Mouse (Mus musculus) liver, embryonic 15.5 days (tissue): ENCODE measurements around the gene Ctrl. TPM values are rescaled to one million over a fixed set of nuclear protein-coding genes. Genes with fewer than 3 reads are reported as not detected.

Experiments used
- ATAC-seq: fragments of 200-750 bp; cut with Nextera tagmentation; 2 replicates; pipeline ENCODE4 v1.8.0; 2017; ENCODE audit warnings: moderate number of reproducible peaks, mild to moderate bottlenecking, moderate library complexity; ENCODE audit not compliant: insufficient read depth
- H3K27ac ChIP-seq: fragments of 300-500 bp; sonication (generic); replicated peaks from 2 replicates; pipeline ENCODE4 v1.5.1; 2015; ENCODE audit warnings: mild to moderate bottlenecking, inconsistent platforms
- H3K27me3 ChIP-seq: fragments of 300-500 bp; sonication (generic); 2 replicates; pipeline ENCODE4 v1.6.1; 2015; ENCODE audit warnings: mild to moderate bottlenecking, inconsistent platforms
- H3K36me3 ChIP-seq: fragments of 300-500 bp; sonication (generic); replicated peaks from 2 replicates; pipeline ENCODE4 v1.6.1; 2015; ENCODE audit warnings: moderate library complexity, mild to moderate bottlenecking, inconsistent platforms
- H3K4me1 ChIP-seq: fragments of 300-500 bp; sonication (generic); replicated peaks from 2 replicates; pipeline ENCODE4 v1.6.1; 2015; ENCODE audit warnings: inconsistent platforms
- H3K4me2 ChIP-seq: fragments of 300-500 bp; sonication (generic); 2 replicates; pipeline ENCODE4 v1.6.1; 2015; ENCODE audit warnings: moderate library complexity, mild to moderate bottlenecking, inconsistent platforms
- H3K4me3 ChIP-seq: fragments of 300-500 bp; sonication (generic); replicated peaks from 2 replicates; pipeline ENCODE4 v1.5.1; 2015; ENCODE audit warnings: mild to moderate bottlenecking, inconsistent platforms
- H3K9ac ChIP-seq: fragments of 300-500 bp; sonication (generic); 2 replicates; pipeline ENCODE4 v1.6.1; 2015; ENCODE audit warnings: moderate library complexity, mild to moderate bottlenecking, inconsistent platforms
- H3K9me3 ChIP-seq: fragments of 300-500 bp; sonication (generic); replicated peaks from 2 replicates; pipeline ENCODE4 v1.6.1; 2016; ENCODE audit warnings: inconsistent platforms
- WGBS: fragments of 180-500 bp; shearing (Covaris S2); methylation state at CpG from one replicate; pipeline ENCODE4 v1.1.7; 2015; ENCODE audit warnings: mixed read lengths; ENCODE audit not compliant: insufficient replicate concordance; 5-methylcytosine and 5-hydroxymethylcytosine counted together
- polyA plus RNA-seq: library from polyadenylated mRNA; unstranded; fragments of >200 nt; fragmentation: Nextera tagmentation; extraction: Ambion mirVana; gene quantifications from 2 replicates; pipeline ENCODE4 v1.2.1, GENCODE M21; 2015

Gene Ctrl
- polyA plus RNA-seq, 1 experiment from 2014 or later, result 0.20 TPM

GRCm38 (mm10) chr8:105938306-105938669, 4.6 kb upstream of the Ctrl start, which contains the start of gene Psmb10:
TSS of gene Psmb10 (minus strand) at chr8:105938444.
- H3K4me1 ChIP-seq, result peaks cover 38% of the 10 kb centered on the region
- peak within 1 kb of the TSS; percentile 72 for H3K4me3 ChIP-seq
- ATAC-seq, result no peak
- H3K36me3 ChIP-seq, result peaks cover 14% of the 10 kb centered on the region; the same call in 1 of the 2 replicates
- peak within 1 kb of the TSS; percentile 93 for H3K4me2 ChIP-seq
- no peaks in the 10 kb centered on the region for H3K9me3 ChIP-seq
- H3K27me3 ChIP-seq, result no peaks in the 10 kb centered on the region
- peak within 1 kb of the TSS; percentile 82 for H3K27ac ChIP-seq
- 2% methylated on average over 4 of the region's 4 CpGs for WGBS
- peak within 1 kb of the TSS; percentile 72 for H3K9ac ChIP-seq

- peak overlapping the region; percentile 82 for H3K27ac ChIP-seq
- H3K36me3 ChIP-seq, result 0 out of 2 replicates have a peak, but pooled peaks cover 10% of the 10 kb centered on the region
- H3K9me3 ChIP-seq, result no peaks in the 10 kb centered on the region
- peak overlapping the region; percentile 72 for H3K9ac ChIP-seq
- H3K4me3 ChIP-seq, result peak overlapping the region; percentile 72
- WGBS, result under 1% methylated on average over 33 of the region's 33 CpGs
- ATAC-seq, result peak; percentile 14
- H3K4me2 ChIP-seq, result peak overlapping the region; percentile 93
- peaks cover 34% of the 10 kb centered on the region for H3K4me1 ChIP-seq
- H3K27me3 ChIP-seq, result no peaks in the 10 kb centered on the region
Measured at GRCm38 (mm10) chr8:105937496-105938305, 4.0 kb upstream of the Ctrl start.

- H3K4me1 ChIP-seq, result peaks cover 34% of the 10 kb centered on the region
- 0 out of 2 replicates have a peak, but pooled peaks cover 10% of the 10 kb centered on the region for H3K36me3 ChIP-seq
- no peaks in the 10 kb centered on the region for H3K9me3 ChIP-seq
- WGBS, result 1% methylated on average over 30 of the region's 30 CpGs
- H3K4me3 ChIP-seq, result peak overlapping the region; percentile 72
- peak overlapping the region; percentile 72 for H3K9ac ChIP-seq
- H3K27me3 ChIP-seq, result no peaks in the 10 kb centered on the region
- ATAC-seq, result peak; percentile 71
- peak overlapping the region; percentile 93 for H3K4me2 ChIP-seq
- H3K27ac ChIP-seq, result peak overlapping the region; percentile 82
Measured at GRCm38 (mm10) chr8:105936866-105937475, 3.3 kb upstream of the Ctrl start.

- Histone ChIP-seq H3K4me1 (peaks cover 34% of the 10 kb centered on the region), H3K9me3 (no peaks in the 10 kb centered on the region), H3K4me2 (peak overlapping the region; percentile 93), H3K36me3 (0 out of 2 replicates have a peak, but pooled peaks cover 10% of the 10 kb centered on the region), H3K27ac (peak overlapping the region; percentile 82), H3K27me3 (no peaks in the 10 kb centered on the region), H3K9ac (peak overlapping the region; percentile 72), H3K4me3 (peak overlapping the region; percentile 72)
- no peak for ATAC-seq
- 20% methylated on average over 7 of the region's 7 CpGs for WGBS
Measured at GRCm38 (mm10) chr8:105935863-105936603, 2.4 kb upstream of the Ctrl start.

GRCm38 (mm10) chr8:105935105-105935504, 1.4 kb upstream of the Ctrl start:
- Histone ChIP-seq H3K4me2 (peak overlapping the region; percentile 27; the same call in 1 of the 2 replicates), H3K4me1 (peaks cover 41% of the 10 kb centered on the region), H3K36me3 (peaks cover 14% of the 10 kb centered on the region; the same call in 1 of the 2 replicates), H3K27ac (peak overlapping the region; percentile 82), H3K27me3 (no peaks in the 10 kb centered on the region), H3K4me3 (no peak overlapping the region), H3K9ac (no peak overlapping the region), H3K9me3 (no peaks in the 10 kb centered on the region)
- 21% methylated on average over 6 of the region's 6 CpGs for WGBS
- ATAC-seq, result no peak

GRCm38 (mm10) chr8:105932525-105932924, 1.1 kb downstream of the Ctrl start:
- no peak overlapping the region for H3K4me3 ChIP-seq
- no peak for ATAC-seq
- H3K27ac ChIP-seq, result no peak overlapping the region
- 84% methylated on average over 11 of the region's 11 CpGs for WGBS
- peaks cover 34% of the 10 kb centered on the region for H3K4me1 ChIP-seq
- no peak overlapping the region for H3K4me2 ChIP-seq
- no peak overlapping the region for H3K9ac ChIP-seq
- H3K27me3 ChIP-seq, result no peaks in the 10 kb centered on the region
- H3K9me3 ChIP-seq, result no peaks in the 10 kb centered on the region
- peaks cover 18% of the 10 kb centered on the region for H3K36me3 ChIP-seq

GRCm38 (mm10) chr8:105931271-105931670, 2.4 kb downstream of the Ctrl start:
- WGBS, result 89% methylated on average over 3 of the region's 3 CpGs
- Histone ChIP-seq H3K27ac (no peak overlapping the region), H3K27me3 (no peaks in the 10 kb centered on the region), H3K9me3 (no peaks in the 10 kb centered on the region), H3K4me2 (no peak overlapping the region), H3K36me3 (peaks cover 22% of the 10 kb centered on the region), H3K4me1 (peaks cover 28% of the 10 kb centered on the region), H3K4me3 (no peak overlapping the region), H3K9ac (no peak overlapping the region)
- no peak for ATAC-seq

- H3K27ac ChIP-seq, result no peak overlapping the region
- WGBS, result 15% methylated on average over 8 of the region's 8 CpGs
- H3K36me3 ChIP-seq, result peaks cover 22% of the 10 kb centered on the region
- no peak overlapping the region for H3K4me2 ChIP-seq
- peaks cover 21% of the 10 kb centered on the region for H3K4me1 ChIP-seq
- H3K9me3 ChIP-seq, result no peaks in the 10 kb centered on the region
- H3K27me3 ChIP-seq, result no peaks in the 10 kb centered on the region
- no peak overlapping the region for H3K4me3 ChIP-seq
- H3K9ac ChIP-seq, result no peak overlapping the region
- peak; percentile 36; the same call in 1 of the 2 replicates for ATAC-seq
Measured at GRCm38 (mm10) chr8:105930602-105931001, 3.1 kb downstream of the Ctrl start.

- H3K36me3 ChIP-seq, result peaks cover 21% of the 10 kb centered on the region
- H3K27me3 ChIP-seq, result no peaks in the 10 kb centered on the region
- H3K27ac ChIP-seq, result no peak overlapping the region
- ATAC-seq, result no peak
- peaks cover 10% of the 10 kb centered on the region for H3K4me1 ChIP-seq
- 67% methylated on average over 3 of the region's 3 CpGs for WGBS
- H3K9me3 ChIP-seq, result no peaks in the 10 kb centered on the region
- no peak overlapping the region for H3K4me3 ChIP-seq
- no peak overlapping the region for H3K4me2 ChIP-seq
- H3K9ac ChIP-seq, result no peak overlapping the region
Measured at GRCm38 (mm10) chr8:105925123-105925522, 8.5 kb downstream of the Ctrl start.

- 65% methylated on average over 3 of the region's 3 CpGs for whole genome bisulfite sequencing
- ATAC-seq, result no peak
- H3K4me2 ChIP-seq, result no peak overlapping the region
- H3K9ac ChIP-seq, result no peak overlapping the region
- no peak overlapping the region for H3K4me3 ChIP-seq
- peaks cover 18% of the 10 kb centered on the region for H3K36me3 ChIP-seq
- peaks cover 4% of the 10 kb centered on the region; the same call in 1 of the 2 replicates for H3K4me1 ChIP-seq
- no peaks in the 10 kb centered on the region for H3K9me3 ChIP-seq
- H3K27me3 ChIP-seq, result no peaks in the 10 kb centered on the region
- no peak overlapping the region for H3K27ac ChIP-seq
Measured at GRCm38 (mm10) chr8:105919390-105919789, 14.3 kb downstream of the Ctrl start.
